Mouse (Mus musculus) thymus, adult 2 months (tissue): ENCODE results near the gene Gas2.

Experiments used
- CTCF ChIP-seq: fragments of 200-500 bp; IDR thresholded peaks from 2 replicates; pipeline ENCODE4 v1.5.1; 2012; ENCODE audit warnings: mild to moderate bottlenecking, control low read depth, low read length, moderate library complexity, borderline replicate concordance; ENCODE audit not compliant: control insufficient read depth, poor library complexity, insufficient read depth; ENCODE audit errors: extremely low read depth
- POLR2A ChIP-seq: fragments of 200-500 bp; IDR thresholded peaks from 2 replicates; pipeline ENCODE4 v1.6.1; 2012; ENCODE audit warnings: mild to moderate bottlenecking, low read length, control low read depth, moderate library complexity; ENCODE audit not compliant: control insufficient read depth, poor library complexity, insufficient read depth; ENCODE audit errors: extremely low read depth

- TF ChIP-seq CTCF = no peak
- no peak for TF ChIP-seq POLR2A
Observed at GRCm38 (mm10) chr7:51962219-51962952, 100.6 kb downstream of the Gas2 start.
